Mouse (Mus musculus) embryonic facial prominence, embryonic 10.5 days (tissue): Measurements from ENCODE around the gene Ms4a18. TPM values are rescaled to one million over a fixed set of nuclear protein-coding genes. Genes with fewer than 3 reads are reported as not detected.

Source experiments
- DNase-seq: peaks from one replicate; pipeline ENCODE4 v3.0.0-alpha.2; 2017; ENCODE audit warnings: low spot score
- H3K27ac ChIP-seq: fragments of 300-500 bp; sonication (generic); replicated peaks from 2 replicates; pipeline ENCODE4 v1.5.1; 2016; ENCODE audit warnings: mild to moderate bottlenecking
- H3K27me3 ChIP-seq: fragments of 300-500 bp; sonication (generic); replicated peaks from 2 replicates; pipeline ENCODE4 v1.6.1; 2016; ENCODE audit warnings: low read depth, mild to moderate bottlenecking; ENCODE audit not compliant: poor library complexity, severe bottlenecking
- H3K36me3 ChIP-seq: fragments of 300-500 bp; sonication (generic); replicated peaks from 2 replicates; pipeline ENCODE4 v1.6.1; 2016; ENCODE audit warnings: mild to moderate bottlenecking, moderate library complexity
- H3K4me1 ChIP-seq: fragments of 300-500 bp; sonication (generic); 2 replicates; pipeline ENCODE4 v1.6.1; 2016
- H3K4me3 ChIP-seq: fragments of 300-500 bp; sonication (generic); 2 replicates; pipeline ENCODE4 v1.5.1; 2016; ENCODE audit warnings: mild to moderate bottlenecking, moderate library complexity
- H3K9me3 ChIP-seq: fragments of 300-500 bp; sonication (generic); 2 replicates; pipeline ENCODE4 v1.6.1; 2016; ENCODE audit warnings: mild to moderate bottlenecking
- WGBS: fragments of 180-500 bp; shearing (Covaris S2); methylation state at CpG from one replicate; pipeline ENCODE4 v1.1.7; 2016; 5-methylcytosine and 5-hydroxymethylcytosine counted together
- polyA plus RNA-seq: library from polyadenylated mRNA; unstranded; fragments of >200 nt; fragmentation: Nextera tagmentation; extraction: Ambion mirVana; gene quantifications from 2 replicates; pipeline ENCODE4 v1.2.1, GENCODE M21; 2016

The Ms4a18 gene
- polyA plus RNA-seq, 1 experiment from 2014 or later, result not detected

DNA sequence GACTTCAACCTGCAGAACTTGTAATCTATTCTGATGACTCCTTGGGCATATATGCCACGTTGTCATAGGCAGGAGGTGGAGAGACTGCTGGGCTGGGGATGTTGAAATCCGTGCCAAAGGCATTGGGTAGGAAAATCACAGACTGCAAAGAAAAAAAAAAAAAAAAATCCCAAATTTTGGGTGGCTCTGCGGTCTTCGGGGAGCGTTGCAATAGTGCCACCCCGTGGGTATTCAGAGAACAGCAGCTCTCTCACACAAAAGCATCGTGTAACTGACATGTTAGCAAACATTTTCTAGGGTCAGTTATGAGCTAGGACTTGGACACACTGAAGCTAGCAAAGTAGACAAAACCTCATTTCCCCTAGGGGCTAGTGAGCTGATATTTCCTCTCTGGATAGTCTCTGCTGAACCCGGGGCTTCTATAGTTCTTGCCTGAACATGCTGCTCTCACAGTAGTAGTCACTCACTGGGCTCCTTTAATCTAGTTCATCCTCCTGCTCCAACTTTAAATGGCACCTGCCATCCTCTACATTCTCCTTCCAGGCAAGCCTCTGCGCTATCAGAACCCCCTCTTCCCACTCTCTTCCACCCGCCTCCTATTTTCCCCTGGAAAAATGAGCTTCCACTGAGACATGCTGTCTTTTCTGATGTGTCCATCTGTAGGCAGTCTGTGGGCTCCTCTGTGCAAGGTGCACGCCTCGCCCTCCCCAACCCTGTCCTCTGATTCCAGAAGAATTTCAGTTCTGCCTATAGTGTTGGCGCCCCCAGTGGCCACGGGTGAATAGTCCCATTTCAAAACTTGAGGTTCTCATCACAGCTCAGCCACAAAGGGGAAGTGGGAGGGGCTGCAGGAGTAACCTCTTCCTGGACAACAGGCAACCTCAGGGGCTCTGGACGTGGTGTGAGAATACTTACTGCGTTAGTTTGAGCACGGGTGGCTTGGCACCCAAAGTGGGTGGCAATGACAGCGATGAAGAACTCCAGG lies 38.4 kb downstream of the Ms4a18 start:
- Histone ChIP-seq H3K4me3 (no peak overlapping the region), H3K27ac (peak overlapping the region; percentile 32; the same call in 1 of the 2 replicates), H3K36me3 (no peaks in the 10 kb centered on the region), H3K4me1 (peaks cover 10% of the 10 kb centered on the region), H3K27me3 (no peaks in the 10 kb centered on the region), H3K9me3 (no peaks in the 10 kb centered on the region)
- peak; percentile 82 for DNase-seq
- 12% methylated on average over 18 of the region's 18 CpGs for WGBS

DNA sequence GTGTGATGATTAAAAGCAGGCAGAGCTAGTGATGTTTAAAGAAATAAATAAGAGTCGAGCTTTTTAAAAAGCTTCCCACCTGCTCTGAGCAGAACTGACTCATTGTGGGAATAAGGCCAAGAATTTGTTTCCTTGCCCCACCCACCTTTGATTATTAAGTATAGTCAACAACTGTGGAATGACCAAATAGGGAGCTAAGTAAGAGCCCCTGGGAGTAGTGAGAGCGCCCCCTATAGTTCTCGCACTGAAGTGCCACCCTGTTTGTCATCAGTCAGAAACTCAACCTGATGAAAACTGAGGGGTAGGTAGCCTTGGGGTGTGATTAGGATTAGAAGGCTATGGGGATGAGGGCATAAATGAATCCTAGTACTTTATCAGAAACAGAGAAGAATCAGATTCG lies 41.5 kb downstream of the Ms4a18 start:
- Histone ChIP-seq H3K27me3 (no peaks in the 10 kb centered on the region), H3K4me3 (no peak overlapping the region), H3K4me1 (peaks cover 15% of the 10 kb centered on the region), H3K27ac (no peak overlapping the region), H3K9me3 (0 out of 2 replicates have a peak, but pooled peaks cover 8% of the 10 kb centered on the region), H3K36me3 (no peaks in the 10 kb centered on the region)
- 54% methylated on average over 4 of the region's 4 CpGs for WGBS
- DNase-seq, result no peak

DNA sequence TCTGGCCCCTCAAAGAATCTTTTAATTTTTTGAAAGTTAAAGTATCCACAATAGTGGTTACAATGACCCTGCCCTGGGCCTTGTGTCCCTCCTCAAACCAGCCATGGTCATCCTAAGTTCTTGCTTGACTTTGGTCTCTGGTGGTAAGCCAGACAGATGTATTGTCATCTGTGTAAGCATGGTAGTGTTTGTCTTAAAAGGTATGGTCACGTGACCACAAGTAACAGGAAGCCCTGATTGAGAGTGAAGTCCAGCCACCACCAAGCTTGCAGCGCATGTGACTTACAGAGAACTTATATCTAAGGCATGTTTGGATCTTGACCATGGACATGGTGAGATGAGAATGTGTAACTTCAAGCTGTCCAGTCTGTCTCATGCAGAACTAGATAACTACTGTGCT lies 42.6 kb downstream of the Ms4a18 start:
- 87% methylated on average over 2 of the region's 2 CpGs for WGBS
- peaks cover 15% of the 10 kb centered on the region for H3K4me1 ChIP-seq
- H3K4me3 ChIP-seq, result no peak overlapping the region
- no peaks in the 10 kb centered on the region for H3K27me3 ChIP-seq
- H3K9me3 ChIP-seq, result peaks cover 17% of the 10 kb centered on the region; the same call in 1 of the 2 replicates
- H3K27ac ChIP-seq, result no peak overlapping the region
- no peaks in the 10 kb centered on the region for H3K36me3 ChIP-seq
- DNase-seq, result no peak

DNA sequence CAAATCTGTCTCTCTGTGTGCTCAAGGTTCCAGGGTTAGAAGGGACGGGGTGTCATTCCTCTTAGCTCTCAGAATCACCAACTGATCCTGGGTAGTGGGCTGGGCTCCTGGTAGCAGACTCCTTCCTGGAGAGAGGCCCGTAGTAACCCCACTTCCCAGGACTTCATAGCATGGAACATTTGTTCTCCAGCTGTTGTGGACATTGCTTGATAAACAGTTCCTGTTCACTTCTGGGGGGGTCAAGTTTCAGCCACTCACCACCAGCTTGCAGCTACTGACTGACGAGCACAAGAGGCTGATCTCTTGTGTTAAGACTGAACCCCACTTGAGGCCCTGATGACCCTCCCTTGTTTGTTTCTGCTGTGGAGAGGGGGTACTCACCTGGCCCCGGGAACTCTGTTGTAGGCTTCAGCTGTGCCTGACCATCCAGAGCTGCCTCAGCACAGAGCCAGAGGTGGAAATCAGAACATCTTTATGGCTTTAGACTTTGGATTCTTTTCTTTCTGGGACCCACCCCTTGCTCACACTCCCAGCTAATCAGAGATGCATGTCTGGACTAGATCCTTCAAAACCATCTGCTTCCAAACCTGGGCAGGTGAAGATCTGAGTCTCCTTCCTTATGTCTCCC lies 43.5 kb downstream of the Ms4a18 start, which contains the start of gene Ms4a10:
TSS of gene Ms4a10 (minus strand) at position 433 of the 628 bp plus-strand sequence.
- H3K9me3 ChIP-seq, result peaks cover 17% of the 10 kb centered on the region; the same call in 1 of the 2 replicates
- no peak within 1 kb of the TSS for H3K4me3 ChIP-seq
- peaks cover 7% of the 10 kb centered on the region for H3K4me1 ChIP-seq
- WGBS, result 51% methylated on average over 4 of the region's 4 CpGs
- DNase-seq, result no peak
- H3K27me3 ChIP-seq, result no peaks in the 10 kb centered on the region
- H3K27ac ChIP-seq, result no peak within 1 kb of the TSS
- no peaks in the 10 kb centered on the region for H3K36me3 ChIP-seq

DNA sequence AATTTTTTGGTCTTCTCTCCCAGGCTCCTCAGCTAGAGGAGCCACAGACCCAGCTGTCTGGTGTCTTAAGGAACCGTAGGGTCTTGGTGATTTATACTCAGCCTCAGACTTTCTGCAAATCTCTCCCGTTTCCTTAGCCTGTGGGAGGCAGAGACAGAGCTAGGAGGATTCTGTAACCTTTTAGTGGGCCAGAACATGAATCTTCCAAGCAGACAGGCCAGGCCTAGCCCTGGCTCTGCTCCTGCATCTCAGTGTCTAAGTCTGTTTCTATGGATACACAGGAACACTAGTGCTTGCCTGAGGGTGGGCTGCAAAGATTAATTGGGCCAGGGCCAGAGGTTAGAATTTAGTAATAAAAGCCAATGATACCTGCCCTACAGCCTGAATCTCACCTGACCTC lies 44.6 kb downstream of the Ms4a18 start:
- Histone ChIP-seq H3K27me3 (no peaks in the 10 kb centered on the region), H3K27ac (no peak overlapping the region), H3K4me1 (peaks cover 6% of the 10 kb centered on the region), H3K36me3 (no peaks in the 10 kb centered on the region), H3K4me3 (no peak overlapping the region), H3K9me3 (peaks cover 17% of the 10 kb centered on the region; the same call in 1 of the 2 replicates)
- 74% methylated on average over 2 of the region's 2 CpGs for WGBS
- DNase-seq, result no peak

DNA sequence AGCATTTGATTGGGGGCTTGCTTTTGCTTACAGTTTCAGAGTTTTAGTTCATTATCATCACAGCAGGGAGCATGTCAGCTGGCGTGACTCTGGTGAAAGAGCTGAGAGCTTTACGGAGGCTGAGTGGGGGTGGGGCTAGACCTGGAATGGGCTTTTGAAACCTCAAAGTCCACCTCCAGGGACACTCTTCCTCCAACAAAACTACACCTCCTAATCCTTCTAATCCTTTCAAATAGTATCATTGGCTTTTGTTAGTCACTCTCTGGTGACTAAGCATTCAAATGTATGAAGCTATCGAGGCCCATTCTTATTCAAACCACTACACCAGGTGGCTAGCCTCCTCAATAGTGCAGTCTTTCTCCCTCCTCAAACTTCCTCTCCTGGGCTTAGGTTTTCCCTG lies 45.2 kb downstream of the Ms4a18 start:
- H3K4me1 ChIP-seq, result peaks cover 6% of the 10 kb centered on the region
- no peak overlapping the region for H3K27ac ChIP-seq
- H3K27me3 ChIP-seq, result no peaks in the 10 kb centered on the region
- peaks cover 18% of the 10 kb centered on the region; the same call in 1 of the 2 replicates for H3K9me3 ChIP-seq
- 41% methylated on average over 3 of the region's 3 CpGs for WGBS
- H3K4me3 ChIP-seq, result no peak overlapping the region
- H3K36me3 ChIP-seq, result no peaks in the 10 kb centered on the region
- DNase-seq, result no peak

DNA sequence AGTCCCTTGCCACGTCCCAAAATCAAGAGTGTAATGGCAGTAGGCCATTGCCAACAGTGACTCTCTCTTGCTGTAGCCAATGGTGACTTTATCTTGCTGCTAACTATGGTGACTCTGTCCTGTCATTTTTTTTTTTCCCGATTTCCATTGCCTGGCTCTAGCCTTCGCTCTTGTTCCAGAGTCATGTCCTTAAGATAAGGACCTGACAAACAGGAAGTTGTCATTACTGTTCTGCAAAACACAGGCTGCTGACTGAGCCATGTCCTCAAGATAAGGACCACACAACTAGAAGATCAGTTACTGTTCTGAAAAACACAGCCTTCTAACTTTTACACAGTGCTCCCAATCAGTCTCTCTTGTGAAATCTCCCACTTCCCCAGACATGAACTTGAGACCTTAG lies 47.4 kb downstream of the Ms4a18 start:
- H3K27ac ChIP-seq, result no peak overlapping the region
- H3K4me1 ChIP-seq, result peaks cover 6% of the 10 kb centered on the region
- no peak for DNase-seq
- H3K9me3 ChIP-seq, result peaks cover 19% of the 10 kb centered on the region; the same call in 1 of the 2 replicates
- no peaks in the 10 kb centered on the region for H3K36me3 ChIP-seq
- 78% methylated on average over 3 of the region's 3 CpGs for WGBS
- H3K4me3 ChIP-seq, result no peak overlapping the region
- H3K27me3 ChIP-seq, result no peaks in the 10 kb centered on the region

DNA sequence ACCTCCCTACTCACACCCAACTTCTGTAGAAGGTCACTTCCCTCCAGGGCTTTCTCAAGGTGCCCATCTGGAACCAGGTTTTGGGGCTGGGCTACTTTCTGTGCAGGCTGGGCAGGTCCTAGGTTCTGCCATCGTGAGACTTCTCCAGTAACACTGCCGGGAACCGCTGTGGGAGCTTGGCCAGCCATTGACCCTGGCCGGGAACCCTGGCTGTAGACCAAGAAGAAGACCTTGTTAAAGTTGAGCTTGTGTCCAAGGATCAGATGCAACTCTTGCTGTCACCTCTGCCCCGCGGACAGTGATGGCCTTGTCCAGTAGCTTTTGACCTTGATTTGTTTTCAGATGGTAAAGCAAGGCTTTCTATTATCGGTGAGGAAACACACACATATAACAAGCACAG lies 49.3 kb downstream of the Ms4a18 start:
- H3K36me3 ChIP-seq, result no peaks in the 10 kb centered on the region
- no peaks in the 10 kb centered on the region for H3K4me1 ChIP-seq
- no peak overlapping the region for H3K27ac ChIP-seq
- no peaks in the 10 kb centered on the region for H3K27me3 ChIP-seq
- 90% methylated on average over 7 of the region's 7 CpGs for WGBS
- no peak for DNase-seq
- H3K9me3 ChIP-seq, result peaks cover 19% of the 10 kb centered on the region; the same call in 1 of the 2 replicates
- H3K4me3 ChIP-seq, result no peak overlapping the region

DNA sequence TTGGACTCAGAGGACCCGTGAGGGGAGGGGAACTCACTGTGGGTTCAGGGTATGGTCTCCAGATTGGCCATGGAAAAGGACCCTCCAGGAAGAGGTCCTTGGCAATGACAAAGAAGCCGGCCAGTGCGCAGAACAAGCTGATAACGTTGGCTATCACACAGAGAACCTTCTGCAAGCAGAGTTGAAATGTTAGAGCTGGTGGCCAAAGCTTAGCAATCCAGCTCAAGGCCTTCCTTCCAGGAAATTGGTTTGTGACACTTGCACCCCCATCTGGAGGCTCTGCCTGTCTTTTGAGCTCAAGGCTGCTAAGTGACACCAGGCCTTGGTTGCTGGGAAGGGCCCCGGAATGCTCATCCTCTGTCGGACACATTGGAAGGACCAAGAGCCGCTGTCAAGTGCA lies 52.1 kb downstream of the Ms4a18 start:
- Histone ChIP-seq H3K9me3 (peaks cover 5% of the 10 kb centered on the region; the same call in 1 of the 2 replicates), H3K27me3 (no peaks in the 10 kb centered on the region), H3K36me3 (no peaks in the 10 kb centered on the region), H3K4me1 (no peaks in the 10 kb centered on the region), H3K27ac (no peak overlapping the region), H3K4me3 (no peak overlapping the region)
- no peak for DNase-seq
- WGBS, result 87% methylated on average over 7 of the region's 7 CpGs

DNA sequence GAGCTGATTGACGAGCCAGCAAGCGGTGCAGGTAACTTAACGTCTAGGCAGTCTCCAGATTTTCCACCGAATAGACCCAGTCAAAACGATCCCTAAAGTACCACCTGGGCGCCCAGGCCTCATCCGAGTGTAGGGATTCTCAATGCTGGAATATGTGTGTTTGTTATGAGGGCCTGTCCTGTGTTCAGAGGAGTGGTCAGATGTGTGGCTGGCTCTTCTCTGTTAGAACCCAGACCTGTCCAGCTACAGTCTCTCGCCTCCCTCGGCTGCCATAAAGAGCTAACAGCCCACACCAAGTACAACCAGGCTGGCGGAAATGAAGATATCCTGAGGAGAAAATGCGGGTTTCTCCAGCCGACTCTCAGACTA lies 57.9 kb downstream of the Ms4a18 start:
- WGBS, result 49% methylated on average over 12 of the region's 12 CpGs
- peaks cover 3% of the 10 kb centered on the region; the same call in 1 of the 2 replicates for H3K4me1 ChIP-seq
- H3K27me3 ChIP-seq, result no peaks in the 10 kb centered on the region
- no peaks in the 10 kb centered on the region for H3K9me3 ChIP-seq
- H3K36me3 ChIP-seq, result no peaks in the 10 kb centered on the region
- H3K4me3 ChIP-seq, result no peak overlapping the region
- no peak for DNase-seq
- H3K27ac ChIP-seq, result no peak overlapping the region

DNA sequence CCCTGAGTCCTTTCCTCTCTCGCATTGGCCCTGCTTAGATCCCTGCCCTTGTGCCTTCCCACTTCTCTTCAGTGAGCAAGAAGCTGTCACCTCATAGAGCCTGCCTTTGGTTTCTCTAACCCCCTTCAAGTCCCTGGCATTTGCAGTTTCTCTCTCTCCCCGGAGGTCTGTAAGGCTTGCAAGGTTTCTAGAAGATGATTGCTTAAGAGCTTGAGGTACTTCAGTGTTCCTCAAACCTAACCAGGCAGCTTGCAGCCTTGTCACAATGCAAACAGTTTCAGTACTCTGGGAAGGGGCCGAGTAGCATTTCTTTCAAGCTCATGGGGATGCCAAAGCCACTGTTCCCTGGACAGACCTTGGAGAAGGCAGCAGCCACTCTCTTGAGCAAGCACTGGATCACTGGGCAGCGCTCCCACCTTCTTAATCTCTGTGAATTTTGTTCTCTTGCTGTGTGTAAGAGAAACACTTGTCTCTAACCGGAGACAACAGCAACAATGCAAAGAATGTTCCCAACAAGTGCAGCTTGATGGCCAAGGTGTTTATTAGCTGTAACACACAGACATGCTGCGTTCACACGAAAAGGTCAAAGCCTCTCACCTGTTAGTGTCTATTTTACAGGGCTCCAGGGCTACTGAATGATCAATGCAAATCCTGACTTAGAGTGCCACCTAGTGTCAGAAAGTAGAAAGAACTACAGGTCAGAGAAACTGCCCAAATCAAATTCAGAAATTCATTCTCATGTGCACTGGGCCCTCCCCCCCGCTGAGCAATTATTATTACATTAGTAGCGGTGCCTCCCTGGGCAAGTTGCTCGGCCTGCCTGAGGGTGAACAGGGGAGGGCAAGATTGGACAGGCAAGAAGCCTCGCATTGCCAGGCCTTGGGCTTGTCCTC lies 58.5 kb downstream of the Ms4a18 start:
- Histone ChIP-seq H3K4me1 (peaks cover 3% of the 10 kb centered on the region; the same call in 1 of the 2 replicates), H3K27ac (no peak overlapping the region), H3K36me3 (no peaks in the 10 kb centered on the region), H3K27me3 (no peaks in the 10 kb centered on the region), H3K4me3 (no peak overlapping the region), H3K9me3 (no peaks in the 10 kb centered on the region)
- DNase-seq, result peak; percentile 41
- WGBS, result 36% methylated on average over 11 of the region's 11 CpGs
